Mouse (Mus musculus) midbrain, embryonic 14.5 days (tissue): ENCODE results near the gene Ube2g1. TPM values are rescaled to one million over a fixed set of nuclear protein-coding genes. Genes with fewer than 3 reads are reported as not detected.
A peak's percentile ranks its signal among the peaks of the same experiment; 100 is the strongest.
"Not testable (repeated sequence)": the region's sequence is repeated elsewhere in the genome, so short reads cannot be mapped to it uniquely, and the experiment has no call there.

ENCODE experiments used
- ATAC-seq: fragments of 200-750 bp; cut with Nextera tagmentation; 2 replicates; pipeline ENCODE4 v1.8.0; 2017; ENCODE audit warnings: moderate number of reproducible peaks, moderate library complexity; ENCODE audit not compliant: low FRiP score, low TSS enrichment
- DNase-seq: peaks from one replicate; pipeline ENCODE4 v3.0.0-alpha.2; 2015
- H3K27ac ChIP-seq: fragments of 300-500 bp; sonication (generic); replicated peaks from 2 replicates; pipeline ENCODE4 v1.5.1; 2014; ENCODE audit warnings: mild to moderate bottlenecking, low read depth, low read length, moderate library complexity
- H3K27me3 ChIP-seq: fragments of 300-500 bp; sonication (generic); 2 replicates; pipeline ENCODE4 v1.6.1; 2014; ENCODE audit warnings: low read length, control low read depth, mixed read lengths; ENCODE audit not compliant: control insufficient read depth, insufficient read depth
- H3K36me3 ChIP-seq: fragments of 300-500 bp; sonication (generic); 2 replicates; pipeline ENCODE4 v1.6.1; 2014; ENCODE audit warnings: low read length, control low read depth; ENCODE audit not compliant: control insufficient read depth, insufficient read depth
- H3K4me1 ChIP-seq: fragments of 300-500 bp; sonication (generic); 2 replicates; pipeline ENCODE4 v1.6.1; 2014; ENCODE audit warnings: mild to moderate bottlenecking, antibody characterized with exemption, low read length, control low read depth; ENCODE audit not compliant: control insufficient read depth, insufficient read depth
- H3K4me2 ChIP-seq: fragments of 300-500 bp; sonication (generic); 2 replicates; pipeline ENCODE4 v1.6.1; 2014; ENCODE audit warnings: mild to moderate bottlenecking, low read length, moderate library complexity
- H3K4me3 ChIP-seq: fragments of 300-500 bp; sonication (generic); replicated peaks from 2 replicates; pipeline ENCODE4 v1.5.1; 2014; ENCODE audit warnings: low read depth, low read length
- H3K9ac ChIP-seq: fragments of 300-500 bp; sonication (generic); replicated peaks from 2 replicates; pipeline ENCODE4 v1.6.1; 2014; ENCODE audit warnings: mild to moderate bottlenecking, low read length, moderate library complexity
- H3K9me3 ChIP-seq: fragments of 300-500 bp; sonication (generic); 2 replicates; pipeline ENCODE4 v1.6.1; 2016; ENCODE audit warnings: low read length, control low read depth, mixed read lengths; ENCODE audit not compliant: control insufficient read depth
- WGBS: fragments of 180-500 bp; shearing (Covaris S2); extraction: QIAGEN DNeasy Blood & Tissue Kit; methylation state at CpG from one replicate; pipeline ENCODE4 v1.1.7; 2014; 5-methylcytosine and 5-hydroxymethylcytosine counted together
- polyA plus RNA-seq: library from polyadenylated mRNA; unstranded; fragments of >200 nt; fragmentation: Nextera tagmentation; extraction: Ambion mirVana; gene quantifications from 2 replicates; pipeline ENCODE4 v1.2.1, GENCODE M21; 2014

Gene Ube2g1
- polyA plus RNA-seq, 1 experiment from 2014 or later, result 111 TPM

DNA sequence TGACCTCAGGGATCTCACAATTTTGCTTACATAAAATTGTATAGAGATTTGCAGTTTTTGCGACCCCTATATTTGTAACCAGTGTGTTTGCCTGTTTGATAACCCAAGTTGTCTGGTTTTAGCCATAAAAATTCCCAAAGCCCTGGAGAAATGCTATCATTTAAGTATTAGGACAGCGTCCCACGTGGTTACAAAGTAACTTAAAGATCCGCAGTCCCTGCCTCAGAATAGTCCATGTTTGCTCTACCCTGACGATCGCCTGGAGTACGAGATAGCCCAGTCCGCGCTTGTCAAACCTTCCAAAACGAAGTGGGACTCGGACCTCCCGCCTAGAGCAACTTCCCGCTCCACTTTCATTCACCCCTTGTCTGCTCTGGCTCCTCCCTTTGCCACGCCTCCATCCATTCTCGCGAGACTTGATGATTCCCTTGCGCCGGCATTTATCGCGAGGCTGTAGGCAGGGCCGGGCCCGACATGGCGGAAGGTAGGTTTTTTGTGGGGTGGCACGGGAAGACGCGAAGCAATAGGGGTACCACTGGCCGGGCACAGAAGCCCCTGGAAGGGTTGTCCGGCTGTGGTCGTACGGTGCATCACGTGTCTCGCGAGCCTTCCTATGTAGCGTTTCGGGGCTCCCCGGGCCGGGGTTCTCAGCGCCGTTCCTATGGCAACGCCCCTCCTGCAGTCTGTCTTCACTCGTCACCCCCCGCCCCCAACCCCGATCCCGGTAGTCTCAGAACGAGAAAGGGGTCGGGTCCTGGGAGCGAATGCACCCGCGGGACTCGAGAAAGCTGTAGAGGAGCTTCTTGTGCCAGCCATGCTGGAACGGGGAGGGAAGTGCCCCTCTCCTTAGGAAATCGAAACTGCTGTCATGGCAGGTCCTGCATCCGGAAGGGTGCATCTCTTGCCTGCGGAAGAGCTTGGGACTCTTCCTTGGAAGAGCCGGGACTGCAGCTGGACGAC is 82.7 kb downstream of the Ube2g1 start, which contains the start of gene Ankfy1:
TSS of gene Ankfy1 (plus strand) at position 456 of the 960 bp plus-strand sequence.
- H3K9ac ChIP-seq, result peak within 1 kb of the TSS; percentile 92
- H3K27me3 ChIP-seq, result no peaks in the 10 kb centered on the region
- H3K36me3 ChIP-seq, result no peaks in the 10 kb centered on the region
- ATAC-seq (peak; percentile 98), DNase-seq (peak; percentile 98)
- H3K4me1 ChIP-seq, result peaks cover 12% of the 10 kb centered on the region
- under 1% methylated on average over 56 of the region's 56 CpGs for WGBS
- no peaks in the 10 kb centered on the region for H3K9me3 ChIP-seq
- peak within 1 kb of the TSS; percentile 92 for H3K27ac ChIP-seq
- peak within 1 kb of the TSS; percentile 70 for H3K4me3 ChIP-seq
- peak within 1 kb of the TSS; percentile 87 for H3K4me2 ChIP-seq

DNA sequence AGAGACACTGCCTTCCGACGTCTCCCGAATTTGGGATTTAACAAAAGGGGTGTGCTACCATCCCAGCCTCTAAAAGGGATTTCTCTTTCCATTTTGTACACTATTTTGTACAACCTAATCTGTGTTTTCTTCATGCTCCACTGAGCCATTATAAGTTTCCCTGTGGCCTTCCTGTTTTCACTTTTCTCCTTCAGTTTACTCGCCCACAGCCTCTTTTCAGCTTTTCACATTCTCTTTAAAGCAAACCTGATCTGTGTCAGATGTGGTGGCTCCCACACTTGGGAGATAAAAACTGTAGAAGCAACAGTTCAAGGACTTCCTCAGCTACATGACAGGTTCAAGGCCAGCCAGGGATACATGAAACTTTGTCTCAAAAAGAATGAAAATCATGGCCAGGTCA is 85.3 kb downstream of the Ube2g1 start:
- no peak for DNase-seq
- 80% methylated on average over 4 of the region's 4 CpGs for WGBS
- no peak overlapping the region for H3K4me2 ChIP-seq
- no peaks in the 10 kb centered on the region for H3K9me3 ChIP-seq
- no peaks in the 10 kb centered on the region for H3K27me3 ChIP-seq
- no peak for ATAC-seq
- H3K9ac ChIP-seq, result no peak overlapping the region
- no peak overlapping the region for H3K27ac ChIP-seq
- H3K4me1 ChIP-seq, result peaks cover 12% of the 10 kb centered on the region
- no peak overlapping the region for H3K4me3 ChIP-seq
- no peaks in the 10 kb centered on the region for H3K36me3 ChIP-seq

DNA sequence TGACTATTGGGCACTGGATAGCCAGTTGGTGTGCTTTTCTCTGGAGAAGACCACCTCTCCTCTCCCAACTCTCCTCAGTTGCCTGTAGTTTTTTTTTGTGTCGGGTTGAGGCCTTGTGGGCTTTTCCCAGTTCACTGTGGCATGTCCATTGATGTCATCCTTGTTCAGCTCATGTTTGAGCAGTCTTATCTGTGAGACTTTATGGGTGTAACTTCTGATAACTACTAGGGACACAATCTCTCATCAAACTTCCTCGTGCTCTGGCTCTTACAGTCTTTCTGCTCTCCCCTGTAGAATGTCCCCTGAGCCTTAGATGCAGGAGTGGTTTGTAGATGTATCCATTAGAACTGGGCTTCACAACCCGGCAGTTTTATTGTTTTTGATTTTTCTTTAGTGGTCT is 87.9 kb downstream of the Ube2g1 start:
- ATAC-seq (no peak), DNase-seq (no peak)
- H3K4me2 ChIP-seq, result no peak overlapping the region
- no peaks in the 10 kb centered on the region for H3K9me3 ChIP-seq
- 91% methylated on average over 3 of the region's 3 CpGs for WGBS
- no peak overlapping the region for H3K9ac ChIP-seq
- no peaks in the 10 kb centered on the region for H3K27me3 ChIP-seq
- H3K4me1 ChIP-seq, result peaks cover 12% of the 10 kb centered on the region
- no peaks in the 10 kb centered on the region for H3K36me3 ChIP-seq
- no peak overlapping the region for H3K27ac ChIP-seq
- no peak overlapping the region for H3K4me3 ChIP-seq

DNA sequence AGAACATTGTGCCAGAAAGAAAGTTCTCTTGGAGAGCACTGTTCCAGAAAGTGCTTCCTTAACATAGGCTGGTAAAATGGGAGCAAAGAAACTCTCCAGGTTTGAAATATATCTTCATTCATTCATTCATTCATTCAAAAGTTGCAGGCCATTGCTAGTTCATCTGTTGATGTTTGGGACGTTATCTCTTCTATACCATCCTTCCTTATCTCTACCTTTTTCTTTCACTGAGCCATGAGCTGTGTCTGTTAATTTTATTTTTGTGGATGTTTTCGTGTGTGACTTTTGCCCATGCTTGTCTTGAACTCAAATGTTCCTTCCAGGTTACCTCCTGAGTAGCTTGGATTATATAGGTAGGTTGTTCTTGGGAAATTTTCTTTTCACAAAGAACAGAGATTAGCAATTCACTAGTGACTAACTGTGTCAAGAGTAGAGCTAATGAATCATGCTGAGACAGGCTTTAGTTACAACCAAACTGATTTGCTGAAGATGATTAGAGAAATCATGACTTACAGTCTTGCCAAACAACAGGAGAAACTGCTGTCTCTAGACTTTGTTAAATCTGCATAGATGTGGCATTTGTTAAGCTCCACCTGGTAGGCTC is 89.4 kb downstream of the Ube2g1 start:
- DNase-seq (no peak), ATAC-seq (no peak)
- Histone ChIP-seq H3K4me2 (no peak overlapping the region), H3K27me3 (no peaks in the 10 kb centered on the region), H3K9me3 (no peaks in the 10 kb centered on the region), H3K36me3 (no peaks in the 10 kb centered on the region; the same call in 1 of the 2 replicates), H3K4me3 (no peak overlapping the region), H3K9ac (no peak overlapping the region), H3K4me1 (peaks cover 2% of the 10 kb centered on the region), H3K27ac (no peak overlapping the region)
- 91% methylated on average over 2 of the region's 2 CpGs for WGBS

DNA sequence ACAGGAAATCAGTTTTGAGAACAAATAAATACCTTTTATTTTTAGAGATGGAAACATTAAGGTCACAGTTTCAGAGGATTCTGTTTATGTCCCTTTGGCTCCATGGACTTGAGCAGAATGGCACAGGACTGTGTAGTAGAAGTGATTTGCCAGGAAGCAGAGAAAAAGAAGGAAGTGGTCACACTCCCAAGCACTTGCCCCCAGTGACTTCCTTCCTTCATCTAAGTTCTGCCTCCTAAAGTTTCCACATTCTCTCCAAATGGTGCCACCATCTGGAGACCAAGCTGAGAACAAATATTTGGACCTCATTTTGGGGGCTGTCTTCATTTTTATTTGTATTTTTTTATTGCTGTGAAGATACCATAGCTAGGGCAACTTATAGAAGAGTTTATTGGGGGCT is 90.2 kb downstream of the Ube2g1 start:
- Histone ChIP-seq H3K36me3 (no peaks in the 10 kb centered on the region; the same call in 1 of the 2 replicates), H3K27ac (no peak overlapping the region), H3K27me3 (no peaks in the 10 kb centered on the region), H3K4me3 (no peak overlapping the region), H3K4me1 (no peaks in the 10 kb centered on the region), H3K9ac (no peak overlapping the region), H3K4me2 (no peak overlapping the region), H3K9me3 (no peaks in the 10 kb centered on the region)
- no peak for DNase-seq
- ATAC-seq, result no peak

DNA sequence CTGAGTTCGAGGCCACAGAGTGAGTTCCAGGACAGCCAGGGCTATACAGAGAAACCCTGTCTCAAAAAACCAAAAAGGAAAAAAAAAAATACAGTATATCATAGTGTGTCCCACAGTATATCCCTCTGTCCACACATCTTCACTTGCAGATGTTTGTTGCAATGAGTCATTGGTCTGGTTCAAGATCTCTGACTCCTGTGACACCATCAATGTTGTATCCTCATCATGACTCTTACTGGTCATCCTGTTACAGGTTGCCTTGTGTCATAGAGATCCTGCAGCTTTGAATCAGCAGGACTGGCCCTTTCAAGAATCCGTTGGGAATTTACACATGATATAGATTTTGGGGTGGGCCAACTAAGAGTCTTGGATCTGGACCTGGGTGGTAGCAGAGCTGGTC is 98.0 kb downstream of the Ube2g1 start:
- not testable (repeated sequence) for H3K4me2 ChIP-seq, DNase-seq

DNA sequence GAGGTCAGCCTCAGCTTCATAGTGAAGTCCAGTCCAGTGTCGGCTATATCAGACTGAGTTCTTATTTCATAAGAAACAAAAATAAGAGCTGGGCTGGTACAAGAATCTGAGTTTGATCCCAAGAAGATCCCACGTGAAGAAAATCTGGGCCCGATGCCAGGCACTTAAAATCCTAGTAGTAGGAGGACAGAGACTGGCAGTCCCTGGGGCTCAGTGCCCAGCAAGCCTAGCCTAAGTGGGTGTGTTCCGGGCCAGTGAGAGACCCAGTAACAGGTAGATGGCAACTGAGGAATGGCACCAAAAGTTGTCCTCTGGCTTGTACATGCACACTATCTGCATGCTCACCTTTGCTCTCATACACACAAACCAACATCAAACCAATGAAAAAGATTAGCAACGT is 105.6 kb downstream of the Ube2g1 start:
- no peaks in the 10 kb centered on the region for H3K4me1 ChIP-seq
- H3K27me3 ChIP-seq, result no peaks in the 10 kb centered on the region
- H3K4me3 ChIP-seq, result no peak overlapping the region
- H3K4me2 ChIP-seq, result no peak overlapping the region
- WGBS, result 95% methylated on average over 5 of the region's 5 CpGs
- no peak overlapping the region for H3K9ac ChIP-seq
- ATAC-seq, result no peak
- peaks cover 37% of the 10 kb centered on the region for H3K36me3 ChIP-seq
- no peaks in the 10 kb centered on the region for H3K9me3 ChIP-seq
- DNase-seq, result no peak
- no peak overlapping the region for H3K27ac ChIP-seq

More for the DNA sequence above, 98.0 kb downstream of the Ube2g1 start:
- H3K4me3 ChIP-seq, H3K9ac ChIP-seq, ATAC-seq, H3K9me3 ChIP-seq, H3K27me3 ChIP-seq, H3K27ac ChIP-seq, H3K4me1 ChIP-seq, H3K36me3 ChIP-seq: not testable (repeated sequence)
- WGBS, result 96% methylated on average over 2 of the region's 2 CpGs

DNA sequence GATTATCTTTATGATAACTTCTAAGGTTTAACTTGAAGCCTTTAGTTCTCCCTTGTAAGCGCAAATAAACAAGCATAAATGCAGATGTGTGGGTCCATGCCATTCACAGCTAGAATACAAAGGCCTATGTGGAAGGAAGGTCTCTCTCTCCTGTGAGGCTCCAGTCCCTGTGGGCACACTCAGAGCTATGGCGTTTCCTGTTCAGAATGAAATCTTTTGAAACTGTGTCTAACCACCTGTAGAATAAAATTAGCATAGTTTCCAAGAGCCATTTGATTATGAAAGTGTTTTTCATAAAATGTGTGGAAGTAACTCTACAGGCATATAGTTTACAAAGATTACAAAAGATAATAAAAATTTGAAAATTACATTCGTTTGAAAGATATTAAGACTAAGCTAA is 111.1 kb downstream of the Ube2g1 start:
- DNase-seq, result no peak
- 91% methylated on average over 3 of the region's 3 CpGs for WGBS
- peaks cover 34% of the 10 kb centered on the region for H3K36me3 ChIP-seq

More for the DNA sequence above, 111.1 kb downstream of the Ube2g1 start:
- H3K4me3 ChIP-seq, result no peak overlapping the region
- H3K9me3 ChIP-seq, result no peaks in the 10 kb centered on the region
- H3K4me2 ChIP-seq, result no peak overlapping the region
- no peak overlapping the region for H3K27ac ChIP-seq
- no peak for ATAC-seq
- H3K4me1 ChIP-seq, result no peaks in the 10 kb centered on the region
- no peak overlapping the region for H3K9ac ChIP-seq
- no peaks in the 10 kb centered on the region for H3K27me3 ChIP-seq
